Mouse (Mus musculus) ES-E14 (cell line): ENCODE data around the gene Apc2.

Source experiments
- CHD2 ChIP-seq: IDR thresholded peaks from 2 replicates; pipeline ENCODE4 v1.6.1; 2014; ENCODE audit warnings: mild to moderate bottlenecking, low read depth, low read length, inconsistent platforms
- HCFC1 ChIP-seq: IDR thresholded peaks from 2 replicates; pipeline ENCODE4 v1.6.1; 2012; ENCODE audit warnings: low read length, inconsistent platforms, borderline replicate concordance; ENCODE audit not compliant: insufficient read depth
- MAFK ChIP-seq: IDR thresholded peaks from 2 replicates; pipeline ENCODE4 v1.6.1; 2014; ENCODE audit warnings: mild to moderate bottlenecking, low read depth, low read length, inconsistent platforms; ENCODE audit not compliant: insufficient read depth
- ZC3H11A ChIP-seq: IDR thresholded peaks from 2 replicates; pipeline ENCODE4 v1.6.1; 2012; ENCODE audit warnings: low read depth, mild to moderate bottlenecking, inconsistent platforms, low read length, borderline replicate concordance
- ZNF384 ChIP-seq: IDR thresholded peaks from 2 replicates; pipeline ENCODE4 v1.6.1; 2012; ENCODE audit warnings: low read depth, low read length, inconsistent platforms

GRCm38 (mm10) chr10:80343425-80343895 lies 47.7 kb downstream of the Apc2 start:
- no peak for TF ChIP-seq MAFK
- TF ChIP-seq ZC3H11A, result no peak
- TF ChIP-seq ZNF384, result no peak
- TF ChIP-seq HCFC1, result no peak
- no peak for TF ChIP-seq CHD2
